Mouse (Mus musculus) limb, embryonic 12.5 days (tissue): ENCODE results near the gene Gm8138. TPM values are rescaled to one million over a fixed set of nuclear protein-coding genes. Genes with fewer than 3 reads are reported as not detected.
"Not testable (repeated sequence)": the region's sequence is repeated elsewhere in the genome, so short reads cannot be mapped to it uniquely, and the experiment has no call there.

Experiments used
- ATAC-seq: fragments of 200-750 bp; cut with Nextera tagmentation; 2 replicates; pipeline ENCODE4 v1.8.0; 2017; ENCODE audit warnings: low read depth, moderate TSS enrichment; ENCODE audit not compliant: insufficient number of reproducible peaks, insufficient read depth, low FRiP score, low TSS enrichment
- H3K27ac ChIP-seq: fragments of 300-500 bp; sonication (generic); 2 replicates; pipeline ENCODE4 v1.5.1; 2016; ENCODE audit warnings: mild to moderate bottlenecking, moderate library complexity
- H3K27me3 ChIP-seq: fragments of 300-500 bp; sonication (generic); 2 replicates; pipeline ENCODE4 v1.6.1; 2016; ENCODE audit warnings: mild to moderate bottlenecking, moderate library complexity
- H3K36me3 ChIP-seq: fragments of 300-500 bp; sonication (generic); 2 replicates; pipeline ENCODE4 v1.6.1; 2016; ENCODE audit warnings: mild to moderate bottlenecking, moderate library complexity
- H3K4me1 ChIP-seq: fragments of 300-500 bp; sonication (generic); replicated peaks from 2 replicates; pipeline ENCODE4 v1.6.1; 2016
- H3K4me2 ChIP-seq: fragments of 300-500 bp; sonication (generic); 2 replicates; pipeline ENCODE4 v1.6.1; 2016; ENCODE audit warnings: mild to moderate bottlenecking, moderate library complexity
- H3K4me3 ChIP-seq: fragments of 300-500 bp; sonication (generic); replicated peaks from 2 replicates; pipeline ENCODE4 v1.5.1; 2016; ENCODE audit warnings: mild to moderate bottlenecking
- H3K9ac ChIP-seq: fragments of 300-500 bp; sonication (generic); replicated peaks from 2 replicates; pipeline ENCODE4 v1.6.1; 2016; ENCODE audit warnings: mild to moderate bottlenecking, moderate library complexity
- H3K9me3 ChIP-seq: fragments of 300-500 bp; sonication (generic); 2 replicates; pipeline ENCODE4 v1.6.1; 2016; ENCODE audit warnings: mild to moderate bottlenecking, moderate library complexity
- WGBS: fragments of 180-500 bp; shearing (Covaris S2); methylation state at CpG from one replicate; pipeline ENCODE4 v1.1.7; 2016; 5-methylcytosine and 5-hydroxymethylcytosine counted together
- polyA plus RNA-seq: library from polyadenylated mRNA; unstranded; fragments of >200 nt; fragmentation: Nextera tagmentation; extraction: Ambion mirVana; gene quantifications from 2 replicates; pipeline ENCODE4 v1.2.1, GENCODE M21; 2016

Gm8138 gene
- polyA plus RNA-seq, result not detected in 2 replicates

DNA sequence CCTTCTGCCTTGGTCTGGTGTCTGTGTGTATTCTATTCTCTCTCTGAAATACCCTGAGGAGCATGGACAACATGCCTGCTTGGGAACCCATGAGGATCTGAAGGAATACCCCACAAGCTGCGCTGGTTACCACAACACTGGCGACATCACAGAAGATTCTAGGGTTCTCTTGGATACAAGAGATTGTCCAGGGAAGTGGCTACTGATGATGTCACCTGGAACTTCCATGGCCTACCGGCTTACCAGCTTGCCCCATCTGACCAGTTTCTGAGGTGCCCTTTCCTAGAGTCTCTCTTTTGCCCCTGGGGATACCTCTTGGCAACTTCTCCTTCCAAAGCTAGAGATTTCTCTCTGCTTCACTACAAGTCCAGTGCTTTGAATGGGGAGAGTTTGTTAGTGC is at the start of gene Gm8138:
Gene Gm8138 (minus strand): TSS at position 101 of the 400 bp plus-strand sequence.
- H3K9ac ChIP-seq, H3K27me3 ChIP-seq, H3K27ac ChIP-seq, H3K9me3 ChIP-seq, H3K36me3 ChIP-seq, ATAC-seq, H3K4me1 ChIP-seq, H3K4me3 ChIP-seq, H3K4me2 ChIP-seq: not testable (repeated sequence)
- WGBS, result no CpG with 5 or more reads among the region's 3 CpGs

DNA sequence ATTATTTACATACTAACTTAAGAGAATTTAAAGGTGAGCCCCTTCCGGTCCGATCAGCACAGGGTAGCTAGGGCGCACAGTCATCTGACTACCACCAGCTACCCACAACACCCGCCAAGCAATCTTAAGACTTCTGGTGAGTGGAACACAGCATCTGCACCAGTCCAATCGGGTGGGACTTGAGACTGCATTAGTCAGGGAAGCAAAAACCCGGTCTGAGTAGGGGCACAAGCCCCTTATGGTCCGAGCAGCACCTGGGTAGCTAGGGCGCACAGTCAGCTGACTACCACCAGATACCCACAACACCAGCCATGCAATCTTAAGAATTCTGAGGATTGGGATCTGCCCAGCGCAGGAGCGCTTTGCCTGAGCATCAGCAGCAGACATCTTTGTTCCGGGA is 54.4 kb downstream of the Gm8138 start:
- H3K9ac ChIP-seq, H3K4me2 ChIP-seq, H3K36me3 ChIP-seq, ATAC-seq, H3K9me3 ChIP-seq, H3K27ac ChIP-seq, H3K27me3 ChIP-seq, H3K4me1 ChIP-seq, H3K4me3 ChIP-seq: not testable (repeated sequence)
- WGBS, result 80% methylated on average over 11 of the region's 11 CpGs

Other genes starting within 250 kb of the Gm8138 start
- gene Gm7233, start 236.5 kb downstream of the Gm8138 start, polyA plus RNA-seq, result 0.26 TPM in 1 of 2 replicates, not detected in the other
- not detected in 2 replicates for gene Gm8122, start 181.0 kb downstream of the Gm8138 start, polyA plus RNA-seq
- gene Gm8126, start 157.7 kb downstream of the Gm8138 start, polyA plus RNA-seq, result not detected in 2 replicates
- not detected in 2 replicates for gene Gm9732, start 141.3 kb downstream of the Gm8138 start, polyA plus RNA-seq
- not detected in 2 replicates for gene Gm8127, start 122.5 kb downstream of the Gm8138 start, polyA plus RNA-seq
- gene 1700001F09Rik, start 68.5 kb downstream of the Gm8138 start, polyA plus RNA-seq, result not detected in 2 replicates
- gene Gm5799, start 127.2 kb upstream of the Gm8138 start, polyA plus RNA-seq, result 0.15 TPM in 1 of 2 replicates, not detected in the other
- gene Gm17654, start 162.8 kb upstream of the Gm8138 start, polyA plus RNA-seq, result not detected in 2 replicates
- gene Gm10375, start 191.7 kb upstream of the Gm8138 start, polyA plus RNA-seq, result not detected in 2 replicates